Mouse (Mus musculus) retina, postnatal 7 days (tissue): ENCODE data around the gene Arhgap9.

Experiments used
- DNase-seq: peaks from one replicate; pipeline ENCODE4 v3.0.0-alpha.2; 2012; ENCODE audit warnings: low read depth, low spot score

Arhgap9 gene

DNA sequence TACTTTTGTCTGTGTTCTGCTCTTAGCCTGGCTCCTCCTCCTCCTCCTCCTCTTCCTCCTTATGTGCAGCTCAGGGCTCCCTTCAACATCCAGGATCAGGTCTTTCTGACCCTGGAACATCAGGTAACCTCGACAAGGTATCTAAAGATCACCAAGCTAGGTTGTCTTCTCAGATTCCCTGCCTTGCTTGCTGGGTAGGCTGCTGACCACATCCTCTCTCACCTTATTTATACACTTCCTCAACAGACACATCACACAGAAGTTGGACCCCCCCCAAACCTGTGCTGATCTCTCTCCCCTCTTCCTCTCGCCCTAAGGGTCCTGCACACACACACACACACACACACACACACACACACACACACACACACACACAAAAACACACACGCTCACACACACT, at the start of gene Arhgap9:
Arhgap9 (plus strand) TSS at position 344 of the 400 bp plus-strand sequence.
- no peak for DNase-seq

DNA sequence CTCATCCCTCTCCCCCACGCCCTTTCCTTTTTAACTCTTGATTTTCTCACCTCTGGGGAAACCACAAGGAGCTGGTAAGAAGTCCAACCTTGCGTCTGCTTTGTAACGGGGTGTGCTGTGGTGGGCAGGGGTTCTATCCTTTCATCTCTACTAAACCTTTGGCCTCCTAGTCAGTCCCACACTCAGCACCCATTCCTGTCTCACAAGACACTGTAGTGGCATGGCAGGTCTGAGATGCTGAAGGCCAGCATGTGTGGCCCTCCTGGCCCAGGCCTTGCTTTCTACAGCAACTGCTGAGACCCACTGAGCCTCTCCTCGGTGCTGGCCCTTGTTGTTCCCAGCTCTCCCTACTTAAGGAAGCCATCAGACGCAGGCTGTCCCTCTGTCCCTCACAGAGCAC, 49.4 kb upstream of the Arhgap9 start:
- DNase-seq: no peak

DNA sequence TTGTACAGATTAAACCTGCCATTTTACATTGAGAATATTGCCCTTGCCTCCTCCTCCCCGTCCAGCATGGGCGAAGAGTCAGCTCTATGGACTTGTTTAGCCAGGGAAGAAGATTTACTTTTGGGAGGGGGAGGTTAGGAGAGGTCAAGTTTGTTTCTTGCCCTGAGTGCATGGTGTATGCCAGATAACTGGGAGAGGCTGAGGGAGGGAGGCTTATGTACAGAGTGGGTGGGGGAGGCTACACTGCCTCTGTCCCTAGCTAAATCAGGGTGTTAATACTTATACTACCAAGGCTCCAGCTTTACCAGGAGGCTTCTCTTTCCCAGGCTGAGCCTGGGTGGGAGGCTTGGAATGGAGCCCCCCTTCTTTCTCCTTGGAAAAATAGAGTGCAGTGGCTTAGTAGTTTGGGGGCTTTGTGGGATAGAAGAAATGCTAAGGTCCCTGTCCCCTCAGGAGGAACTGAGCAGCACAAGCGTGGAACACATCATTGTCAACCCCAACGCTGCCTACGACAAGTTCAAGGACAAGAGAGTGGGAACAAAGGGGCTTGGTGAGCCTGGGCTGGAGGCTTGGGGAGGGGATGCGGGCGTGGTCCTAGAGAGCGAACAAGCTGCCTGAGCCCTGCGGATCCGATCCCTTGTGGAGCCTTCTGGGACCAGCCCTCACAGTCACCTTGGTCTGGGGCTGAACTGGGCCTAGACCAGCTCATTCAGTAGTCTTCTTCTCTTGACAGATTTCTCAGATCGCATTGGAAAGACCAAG, 47.3 kb upstream of the Arhgap9 start:
- DNase-seq: no peak

DNA sequence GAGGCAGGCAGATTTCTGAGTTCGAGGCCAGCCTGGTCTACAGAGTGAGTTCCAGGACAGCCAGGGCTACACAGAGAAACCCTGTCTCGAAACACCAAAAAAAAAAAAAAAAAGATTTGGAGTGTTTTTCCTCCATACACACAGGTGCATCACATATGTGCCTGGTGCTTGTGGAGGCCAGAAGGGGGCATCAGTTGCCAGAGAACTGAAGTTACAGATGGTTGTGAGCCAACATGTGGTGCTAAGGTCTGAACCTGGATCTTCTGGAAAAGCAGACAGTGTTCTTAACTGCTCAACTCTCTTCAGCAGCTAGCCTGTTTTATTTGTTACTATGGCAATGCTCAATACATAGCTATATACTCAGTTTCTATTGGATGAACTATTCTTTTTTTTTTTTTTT, 42.0 kb upstream of the Arhgap9 start:
- DNase-seq: no peak

DNA sequence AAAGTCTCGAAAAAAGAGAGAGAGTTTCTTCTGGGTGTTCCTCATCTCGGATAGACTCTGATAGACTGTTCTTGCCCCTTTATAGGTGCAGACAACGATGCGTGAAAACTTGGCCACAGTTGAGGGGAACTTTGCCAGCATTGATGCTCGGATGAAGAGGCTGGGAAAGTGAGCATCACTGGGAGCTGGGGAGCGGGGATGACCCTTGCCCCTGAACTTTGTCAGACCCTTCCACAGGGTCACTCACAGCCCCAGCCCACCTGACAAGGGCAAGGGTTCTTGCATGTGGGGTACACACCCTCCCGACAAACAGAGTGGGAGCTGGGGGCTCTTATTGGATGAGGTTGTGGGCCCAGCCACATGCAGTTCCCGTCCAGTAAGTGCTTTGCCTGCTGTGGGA, 40.4 kb upstream of the Arhgap9 start:
- no peak for DNase-seq

DNA sequence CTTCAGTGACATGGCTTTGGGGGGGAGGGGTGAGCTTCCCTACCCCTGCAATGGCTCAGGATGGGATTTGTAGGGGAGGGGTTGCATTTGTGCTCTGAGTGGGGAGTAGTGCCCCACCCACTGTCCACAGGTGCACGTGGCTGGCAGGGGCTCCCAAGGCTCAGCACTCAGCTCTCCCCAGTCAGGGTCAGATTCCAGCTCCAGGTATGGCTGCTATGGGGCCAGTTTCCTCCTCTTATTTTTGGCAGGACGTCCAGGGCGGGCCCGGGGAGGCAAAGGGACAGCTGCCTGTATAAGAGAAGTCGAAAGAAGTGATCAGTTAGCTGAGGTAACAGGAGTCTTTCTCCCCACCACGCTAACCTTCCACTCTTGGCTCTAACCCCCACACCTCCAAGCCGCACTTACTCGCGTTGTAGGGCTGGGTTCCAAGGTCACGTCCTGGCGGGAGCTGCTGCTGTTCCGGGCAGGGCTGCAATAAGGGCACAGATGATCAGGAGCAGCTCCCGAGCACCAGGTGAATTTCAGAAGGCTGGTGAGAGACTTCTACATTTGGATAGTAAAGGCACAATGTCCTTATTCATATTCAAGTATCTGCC, 39.0 kb upstream of the Arhgap9 start:
- DNase-seq: no peak

DNA sequence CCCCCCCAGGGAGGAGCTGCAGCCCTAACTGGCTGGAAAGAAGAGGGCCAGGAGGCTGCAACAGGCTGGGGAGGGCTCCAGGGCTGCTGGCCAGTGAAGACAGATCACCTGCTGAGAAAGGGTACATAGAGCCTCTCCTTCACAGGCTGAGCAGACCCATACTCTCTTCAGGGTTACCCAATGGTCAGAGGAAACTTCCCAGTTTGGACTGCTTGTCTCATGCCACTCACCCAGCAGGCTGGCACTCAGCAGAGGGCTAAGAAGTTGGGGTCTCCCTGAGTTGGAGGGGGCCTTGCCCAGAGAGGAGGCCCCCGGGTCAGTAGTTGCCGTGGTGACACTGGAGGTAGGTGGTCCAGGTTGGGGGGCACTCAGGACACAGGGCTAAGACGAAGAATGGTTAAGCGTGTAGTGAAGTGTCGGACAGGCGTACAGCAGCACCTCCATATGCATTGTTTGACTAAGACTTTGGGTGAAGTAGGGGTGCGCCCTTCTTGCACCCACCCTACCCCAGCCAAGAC, 37.6 kb upstream of the Arhgap9 start:
- DNase-seq: no peak

DNA sequence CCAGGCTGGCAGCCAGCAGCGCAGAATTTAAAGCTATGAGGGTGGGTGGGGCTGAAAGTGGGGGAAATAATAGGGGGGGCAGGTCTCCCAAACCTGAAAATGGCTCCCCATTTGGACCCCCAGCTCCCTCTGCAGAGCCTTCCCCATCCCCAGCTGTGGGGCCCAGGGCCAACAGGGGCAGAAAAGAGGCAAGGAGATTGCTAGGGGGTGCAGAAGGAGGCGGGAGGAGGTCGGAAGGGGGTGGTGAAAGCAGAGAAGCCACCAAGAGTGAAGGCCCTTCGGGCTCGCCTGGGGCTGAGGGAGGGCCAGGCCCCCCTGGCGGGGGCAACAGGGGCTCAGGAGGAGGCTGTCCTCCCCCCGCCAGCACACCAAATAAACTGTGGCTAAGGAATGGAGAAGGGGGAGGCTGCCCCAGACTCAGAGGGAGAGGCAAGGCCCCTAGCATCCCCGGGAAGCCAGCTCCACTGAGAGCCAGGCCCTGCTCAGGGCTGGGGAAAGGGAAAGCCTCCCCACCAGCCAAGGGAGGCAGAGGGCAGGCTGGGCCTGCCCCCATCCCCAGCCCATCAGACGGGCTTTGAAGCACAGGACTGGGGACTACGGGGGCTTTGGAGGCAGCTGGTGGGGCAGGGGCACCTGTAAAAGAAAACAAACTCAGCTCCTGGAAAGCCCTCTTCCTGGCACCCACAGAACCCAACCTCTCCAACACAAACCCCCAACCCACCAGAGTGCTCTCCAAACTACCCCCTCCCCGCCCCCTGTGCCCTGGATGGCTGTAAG, 36.9 kb upstream of the Arhgap9 start:
- no peak for DNase-seq

DNA sequence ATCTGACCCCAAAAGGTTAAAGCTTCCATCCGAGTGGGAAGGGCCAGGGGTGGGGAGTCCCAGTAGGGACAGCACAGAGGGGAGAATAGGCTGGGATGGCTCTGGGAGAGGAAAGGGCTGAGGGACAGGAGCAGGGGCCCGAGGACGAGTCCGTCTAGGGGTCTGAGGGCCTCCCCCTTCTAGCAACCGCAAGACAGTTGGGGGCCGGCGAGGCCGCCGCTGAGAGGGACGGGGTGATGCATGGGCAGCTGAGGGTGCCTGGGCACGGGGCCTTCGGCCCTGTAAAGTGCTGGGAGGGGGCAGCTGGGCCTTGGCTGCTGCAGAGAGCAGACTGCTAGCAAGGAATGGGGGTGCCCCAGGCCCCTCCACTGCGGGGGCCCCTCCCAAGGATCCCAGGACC, 36.1 kb upstream of the Arhgap9 start:
- no peak for DNase-seq

DNA sequence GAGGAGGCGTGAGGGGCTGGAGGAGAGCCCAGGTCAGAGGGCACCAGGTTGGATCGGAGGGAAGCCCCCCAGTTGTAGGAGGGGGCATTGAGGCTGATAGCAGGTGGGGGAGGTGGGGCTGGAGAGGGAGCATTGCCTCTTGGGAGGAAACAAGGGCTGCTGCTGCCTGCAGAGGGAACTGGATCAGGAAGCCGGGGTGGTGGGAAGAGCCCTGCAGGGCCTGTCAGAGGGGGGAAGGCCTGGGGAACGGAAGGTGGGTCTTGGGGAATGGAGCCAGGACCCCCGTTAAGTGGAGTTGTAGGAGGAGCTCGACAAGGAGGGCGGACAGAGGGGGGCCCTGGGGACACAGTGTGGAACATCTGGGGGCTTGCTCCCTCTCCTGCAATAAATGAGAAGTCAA, 35.6 kb upstream of the Arhgap9 start:
- DNase-seq: no peak

DNA sequence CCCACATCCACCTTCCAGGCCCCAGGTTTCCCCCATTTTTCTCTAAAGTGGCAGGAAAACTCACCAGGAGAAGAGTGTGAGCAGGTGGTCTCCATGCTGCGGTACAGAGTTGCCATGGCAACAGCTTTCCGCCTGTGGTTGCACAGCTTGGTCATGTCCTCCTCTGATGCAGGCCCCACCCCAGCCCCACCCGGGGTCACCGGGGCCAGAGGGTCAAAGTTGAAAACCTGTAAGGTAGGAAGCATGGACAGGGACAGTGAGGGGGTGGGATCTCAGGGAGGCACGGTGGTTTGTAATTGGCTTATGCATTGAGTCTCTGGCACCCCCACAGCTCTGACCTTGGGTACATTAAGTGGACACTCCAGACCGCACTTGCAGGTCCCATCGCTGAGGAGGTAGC, 35.0 kb upstream of the Arhgap9 start:
- no peak for DNase-seq

DNA sequence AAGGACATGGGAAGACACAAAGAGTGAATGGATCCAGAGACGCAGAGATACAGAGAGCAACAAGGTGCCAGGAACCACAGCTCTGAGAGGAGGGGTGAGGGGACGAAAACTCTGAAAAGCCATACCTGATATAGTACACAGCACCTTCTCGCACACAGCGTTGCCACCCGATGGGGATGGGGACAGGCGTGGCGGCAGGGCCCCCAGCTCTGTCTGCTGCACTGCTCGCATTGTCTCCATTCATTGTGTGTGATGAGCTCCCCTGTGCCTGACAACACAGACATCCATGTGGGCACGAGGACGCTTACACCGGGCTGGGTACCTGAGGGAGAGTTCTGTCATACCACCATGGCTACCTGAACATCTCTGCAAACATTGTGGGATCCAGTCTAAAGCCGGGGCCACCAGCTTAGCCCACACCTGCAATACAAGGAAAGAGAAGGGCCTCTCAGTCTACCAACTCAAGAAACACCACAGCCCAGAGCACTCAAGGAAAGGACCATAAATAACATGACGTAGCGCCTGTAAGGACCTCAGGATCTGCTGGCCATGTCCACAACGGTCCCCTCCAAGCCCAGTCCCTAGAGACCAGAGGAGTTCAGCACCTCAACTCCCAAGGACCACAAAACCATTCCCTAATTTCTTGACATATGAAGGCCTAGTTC, 34.4 kb upstream of the Arhgap9 start:
- no peak for DNase-seq

DNA sequence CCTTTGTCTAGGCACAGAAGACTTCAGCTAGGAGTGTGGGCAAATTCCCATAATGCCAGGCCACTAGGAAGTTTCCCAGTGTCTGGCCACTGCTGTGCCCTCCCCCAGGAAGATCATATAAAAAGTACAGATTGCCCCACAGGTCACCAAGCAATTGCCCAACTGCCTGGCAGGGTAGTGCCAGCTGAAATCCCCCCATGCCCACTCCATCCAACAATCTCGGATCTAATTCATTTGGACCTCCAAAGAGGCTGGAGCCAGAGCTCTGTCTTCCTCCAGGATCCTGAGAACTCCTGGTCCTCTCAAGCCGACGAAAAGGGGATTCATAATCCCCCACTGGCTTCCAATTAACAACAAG, 33.8 kb upstream of the Arhgap9 start:
- DNase-seq: no peak

DNA sequence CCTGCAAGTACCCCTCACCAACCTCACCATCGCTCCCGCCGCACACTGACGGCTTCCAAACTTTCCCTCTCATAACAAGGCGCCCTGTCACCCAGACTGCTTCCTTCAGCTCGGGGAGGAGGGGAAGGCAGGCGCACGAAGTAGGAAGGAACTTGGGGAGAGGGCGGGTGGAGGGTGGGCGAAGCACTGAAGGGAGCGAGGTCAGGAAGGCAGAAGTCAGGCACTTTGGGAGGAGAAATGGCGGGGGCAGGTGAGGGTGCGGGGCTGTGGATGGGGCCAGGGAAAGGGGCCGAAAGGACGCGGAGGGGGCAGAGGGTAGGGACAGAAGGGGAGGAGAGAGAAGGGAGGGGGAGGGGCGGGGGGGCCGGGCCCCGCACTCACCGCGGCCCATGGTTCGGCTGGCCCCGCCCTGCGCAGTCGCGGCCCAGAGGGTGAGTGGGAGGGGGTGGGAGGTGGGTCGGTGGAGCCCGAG, 33.4 kb upstream of the Arhgap9 start:
- DNase-seq: no peak

DNA sequence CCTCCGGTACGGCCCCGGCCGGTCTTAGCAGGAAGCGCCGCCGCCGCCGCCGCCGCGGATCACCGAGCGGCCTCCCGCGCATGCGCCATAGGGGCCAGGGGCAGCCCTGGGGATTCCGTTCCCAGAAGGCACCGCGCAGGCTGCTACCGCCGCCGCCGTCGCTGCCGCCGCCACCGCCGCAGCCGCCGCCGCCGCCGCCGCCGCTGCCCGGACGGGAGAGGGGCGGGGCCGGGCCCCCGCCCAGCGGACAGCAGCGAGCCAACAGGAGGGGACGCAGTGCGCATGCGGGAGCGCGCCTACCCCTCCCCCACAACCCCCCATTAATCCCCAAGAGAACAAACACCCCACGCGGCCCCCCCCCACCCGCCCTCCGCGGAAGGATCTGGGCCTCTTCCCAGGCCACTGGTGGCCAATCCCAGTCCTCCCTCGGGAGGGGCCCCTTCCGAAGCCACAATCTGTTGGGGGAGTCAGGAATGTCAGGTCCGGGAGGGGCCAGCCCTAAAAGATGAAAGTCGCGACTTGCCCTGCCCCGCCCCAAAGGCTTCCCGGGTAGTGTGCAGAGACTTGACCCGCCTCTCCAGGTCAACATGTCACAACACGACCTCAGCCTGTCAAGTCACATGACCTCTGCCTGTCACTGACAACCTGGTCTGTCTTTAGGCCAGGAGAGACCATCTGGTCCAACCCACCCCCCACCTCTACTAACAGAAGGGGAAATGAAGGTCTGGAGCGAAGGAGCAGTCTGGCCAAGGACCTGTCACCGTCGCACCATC, 32.8 kb upstream of the Arhgap9 start, which contains the start of gene Mbd6:
Mbd6 (minus strand) TSS at position 219 of the 773 bp plus-strand sequence.
- peak; percentile 88 for DNase-seq

DNA sequence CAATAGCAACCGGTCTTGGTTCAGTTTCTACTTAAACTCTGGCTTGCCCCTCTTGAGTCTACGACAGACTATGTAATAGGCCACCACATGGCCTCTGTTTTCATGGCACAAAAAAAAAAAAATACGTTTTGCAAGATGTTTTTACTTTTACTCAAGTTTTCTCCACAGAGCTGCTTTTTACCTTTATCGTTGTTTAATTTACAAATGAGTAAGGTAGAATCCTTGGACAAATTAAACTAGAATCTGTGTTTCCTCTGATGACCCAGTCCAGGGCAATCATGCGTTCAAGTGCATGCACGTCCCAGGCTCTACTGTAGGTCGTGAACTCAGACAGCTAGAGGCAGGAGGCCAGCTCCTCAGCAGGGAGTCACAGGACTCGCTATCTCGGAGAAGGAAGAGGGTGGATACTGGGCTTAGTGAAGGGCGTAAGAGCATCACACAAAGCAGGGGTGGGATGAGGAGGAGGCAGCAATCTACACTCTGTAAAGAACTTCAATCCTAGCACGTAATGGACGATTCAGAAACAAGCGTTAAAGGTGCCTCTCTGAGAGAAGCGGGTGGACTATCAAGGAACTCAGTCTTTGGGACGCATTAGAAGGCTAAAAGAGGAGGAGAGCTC, 32.1 kb upstream of the Arhgap9 start:
- peak; percentile 35 for DNase-seq

DNA sequence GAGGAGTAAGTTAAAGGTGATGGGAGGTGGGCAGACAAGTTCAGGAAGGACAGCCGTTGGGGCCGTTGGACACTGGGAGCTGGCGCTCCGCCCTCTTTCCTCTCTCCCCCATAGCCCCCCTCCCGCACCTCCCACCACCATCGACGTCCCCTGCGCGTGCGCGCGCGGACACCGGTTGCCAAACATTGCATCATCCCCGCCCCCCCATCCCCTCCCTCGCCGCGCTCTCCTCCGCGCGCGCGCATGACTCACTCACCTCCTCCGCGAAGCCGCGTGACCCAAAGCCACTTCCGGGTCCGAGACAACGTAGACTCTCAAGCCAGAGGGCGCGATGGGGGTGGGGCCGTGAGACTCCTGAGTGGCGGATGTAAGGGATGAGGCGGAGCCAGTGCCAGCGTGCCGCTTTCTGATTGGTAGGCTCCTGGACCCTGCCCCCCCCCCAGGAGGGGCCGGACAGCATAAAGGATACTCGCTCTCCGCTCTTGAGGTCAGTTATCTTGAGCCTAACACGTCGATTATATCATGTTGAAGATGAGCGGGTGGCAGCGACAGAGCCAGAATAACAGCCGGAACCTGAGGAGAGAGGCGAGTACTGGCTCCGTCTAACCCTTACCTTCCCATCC, 31.3 kb upstream of the Arhgap9 start:
- peak; percentile 100 for DNase-seq

DNA sequence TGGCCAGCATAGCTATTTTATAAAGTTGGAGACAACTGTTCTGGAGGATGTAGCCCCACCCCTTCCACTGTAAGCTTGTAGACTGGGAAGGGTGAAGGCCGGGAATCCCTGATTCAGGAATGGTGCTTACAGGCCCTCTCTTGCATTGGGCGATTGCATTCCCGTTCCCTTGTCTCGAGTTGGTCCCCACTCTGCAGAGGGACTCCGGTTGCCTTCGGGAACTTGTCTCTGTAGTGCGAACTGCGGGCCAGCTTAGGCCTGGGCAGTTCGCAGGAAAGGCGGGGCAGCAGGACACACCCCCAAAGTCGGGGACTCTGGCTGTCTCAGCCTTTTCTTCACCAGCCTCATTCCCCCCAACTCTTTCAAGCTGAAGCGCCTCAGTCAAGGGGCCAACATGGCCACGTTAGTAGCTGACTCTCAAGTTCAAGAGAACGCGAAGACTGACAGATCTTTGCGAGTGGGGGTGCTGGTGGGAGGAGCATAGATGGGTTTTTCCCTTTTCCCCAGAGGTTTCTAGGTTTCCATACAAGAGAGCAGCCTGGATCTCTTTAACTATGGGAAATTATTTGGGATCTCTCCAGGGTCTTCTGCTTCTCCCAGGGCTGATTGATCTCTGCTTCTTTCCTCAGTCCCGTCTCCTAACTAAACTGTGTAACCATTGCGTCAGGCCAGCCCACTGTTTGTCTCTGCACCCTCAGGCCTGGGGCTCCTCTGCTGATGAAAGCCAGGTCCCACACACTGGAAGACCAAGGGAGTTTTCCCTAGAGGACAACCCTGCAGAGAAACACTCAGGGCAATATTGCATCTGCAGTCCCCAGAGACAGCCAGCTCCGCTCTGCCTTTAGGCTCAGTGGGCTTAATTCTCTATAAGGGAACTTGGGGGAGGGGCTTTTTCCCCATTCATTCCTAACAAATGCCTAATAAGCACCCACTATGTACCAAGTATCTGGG, 30.6 kb upstream of the Arhgap9 start:
- DNase-seq: no peak
